Mouse (Mus musculus): ENCODE measurements at regions not wholly inside any gene's neighbourhood (a gene's known extent, or its start where the extent isn't known, plus 50 kb on each side); places are given as distances from the start of the nearest gene placed in this dataset.

- no peak for TF ChIP-seq CTCF (IDR thresholded peaks at IDR 0.05; ENCODE audit: insufficient read depth, low read length)
- no peak for TF ChIP-seq POLR2A (IDR thresholded peaks at IDR 0.05; ENCODE audit: borderline replicate concordance, extremely low read depth, low read depth, low read length)
These were observed 308.1 kb upstream of the Dynlrb2 start for GRCm38 (mm10) chr8:116196623-116197184.
